Mouse (Mus musculus) monocyte, adult 5-6 weeks (primary cell): ENCODE results near the gene Calm5. TPM values are rescaled to one million over a fixed set of nuclear protein-coding genes. Genes with fewer than 3 reads are reported as not detected.

Experiments
- ATAC-seq: fragments of 153-309, 156-312 bp; replicated peaks from 2 replicates; pipeline ENCODE4 v1.8.0; 2017; ENCODE audit warnings: mild to moderate bottlenecking; ENCODE audit not compliant: low TSS enrichment, insufficient number of reproducible peaks, severe bottlenecking, poor library complexity, low FRiP score
- total RNA-seq: library from RNA; stranded (forward); fragments of 200-1000, 200-491, 200-594 nt; gene quantifications from 3 replicates; pipeline ENCODE4 v1.2.3, GENCODE M21; 2017

Calm5 gene
- total RNA-seq, 1 experiment from 2014 or later: not detected

- ATAC-seq: no peak
These were observed 8.4 kb downstream of the Calm5 start for GRCm38 (mm10) chr13:3862325-3862724.

GRCm38 (mm10) chr13:3862922-3863580, 9.1 kb downstream of the Calm5 start:
- ATAC-seq: no peak

- ATAC-seq: 0 out of 2 replicates have a peak, but pooled peaks have one; percentile 17
These were observed 11.8 kb downstream of the Calm5 start for GRCm38 (mm10) chr13:3865648-3866354.

GRCm38 (mm10) chr13:3866355-3867052, 12.5 kb downstream of the Calm5 start:
- no peak for ATAC-seq

- no peak for ATAC-seq
These were observed 13.2 kb downstream of the Calm5 start for GRCm38 (mm10) chr13:3867158-3867557.

- ATAC-seq: no peak
These were observed 15.9 kb downstream of the Calm5 start for GRCm38 (mm10) chr13:3869901-3870300.

- no peak for ATAC-seq
These were observed 18.9 kb downstream of the Calm5 start for GRCm38 (mm10) chr13:3872832-3873231.

GRCm38 (mm10) chr13:3876448-3876847, 22.5 kb downstream of the Calm5 start:
- no peak for ATAC-seq

GRCm38 (mm10) chr13:3877185-3877584, 23.2 kb downstream of the Calm5 start:
- ATAC-seq: 0 out of 2 replicates have a peak, but pooled peaks have one; percentile 40

GRCm38 (mm10) chr13:3877679-3878220, 23.8 kb downstream of the Calm5 start:
- no peak for ATAC-seq

- ATAC-seq: no peak
These were observed 32.7 kb downstream of the Calm5 start for GRCm38 (mm10) chr13:3886663-3887062.

GRCm38 (mm10) chr13:3889111-3889510, 35.1 kb downstream of the Calm5 start:
- ATAC-seq: no peak

GRCm38 (mm10) chr13:3890061-3890460, 36.1 kb downstream of the Calm5 start:
- ATAC-seq: no peak

- no peak for ATAC-seq
These were observed 37.6 kb downstream of the Calm5 start for GRCm38 (mm10) chr13:3891479-3892087.

GRCm38 (mm10) chr13:3892601-3893000, 38.6 kb downstream of the Calm5 start:
- ATAC-seq: no peak

- ATAC-seq: peak; percentile 83
These were observed 39.3 kb downstream of the Calm5 start for GRCm38 (mm10) chr13:3893126-3893734.

GRCm38 (mm10) chr13:3894549-3894948, 40.6 kb downstream of the Calm5 start:
- no peak for ATAC-seq

- ATAC-seq: no peak
These were observed 41.5 kb downstream of the Calm5 start for GRCm38 (mm10) chr13:3895397-3895980.
